8 mouse cellular contexts compared by ENCODE assay signal in genomic region chr4:70355659-70356350, GRCm38 (mm10). TPM values are rescaled to one million over a fixed set of nuclear protein-coding genes. Genes with fewer than 3 reads are reported as not detected.
DNase-seq lines count a peak whose midpoint lies in the region; ATAC-seq and TF ChIP-seq lines count a peak whose summit lies in the region.

No protein-coding gene starts in this region.

- H3K9me3 ChIP-seq in heart, embryonic 11.5 days (replicated peaks; ENCODE audit: control insufficient read depth, low read length) = no peaks in the 10 kb centered on the region

- peaks cover 18% of the 10 kb centered on the region; the same call in 1 of the 2 replicates for H3K36me3 ChIP-seq in heart, embryonic 11.5 days (ENCODE audit: control insufficient read depth, insufficient read depth, low read length)
- H3K36me3 ChIP-seq in liver, adult 2 months (ENCODE audit: control insufficient read depth, insufficient read depth, low read length) = peaks cover 8% of the 10 kb centered on the region

- no peak for TF ChIP-seq POLR2A in cortical plate, adult 2 months (IDR thresholded peaks at IDR 0.05; ENCODE audit: extremely low read depth, insufficient read depth, low read length)
- TF ChIP-seq POLR2A in liver, adult 2 months (IDR thresholded peaks at IDR 0.05; ENCODE audit: extremely low read depth, insufficient read depth, low read length) = no peak

- no peak overlapping the region for H3K4me2 ChIP-seq in heart, embryonic 11.5 days

- WGBS in heart, embryonic 11.5 days (ENCODE audit: insufficient replicate concordance) = 70% methylated on average over 9 of the region's 9 CpGs
- 62% methylated on average over 9 of the region's 9 CpGs for WGBS in liver, adult 2 months

- peak; percentile 76 for ATAC-seq in activated CD4-positive, CD25-positive, alpha-beta regulatory T cell, adult 4 months
- ATAC-seq in heart, embryonic 11.5 days (replicated peaks; ENCODE audit: insufficient number of reproducible peaks, low FRiP score, low TSS enrichment) = 0 out of 2 replicates have a peak, but pooled peaks have one; percentile 56

- H3K27ac ChIP-seq in cortical plate, adult 2 months (ENCODE audit: insufficient read depth, low read length) = no peak overlapping the region
- H3K27ac ChIP-seq in heart, embryonic 11.5 days (ENCODE audit: low read depth, low read length) = no peak overlapping the region
- no peak overlapping the region for H3K27ac ChIP-seq in liver, adult 2 months (replicated peaks; ENCODE audit: insufficient read depth, low read depth, low read length)

- no peak overlapping the region for H3K9ac ChIP-seq in heart, embryonic 11.5 days (ENCODE audit: low read depth, low read length)
- no peak overlapping the region for H3K9ac ChIP-seq in liver, adult 2 months (ENCODE audit: low read depth, low read length)

- peaks cover 2% of the 10 kb centered on the region; the same call in 1 of the 2 replicates for H3K4me1 ChIP-seq in cortical plate, adult 2 months (ENCODE audit: control insufficient read depth, insufficient read depth, low read length)
- no peaks in the 10 kb centered on the region for H3K4me1 ChIP-seq in heart, embryonic 11.5 days (ENCODE audit: control insufficient read depth, insufficient read depth, low read length)
- H3K4me1 ChIP-seq in liver, adult 2 months (ENCODE audit: control insufficient read depth, insufficient read depth, low read length) = no peaks in the 10 kb centered on the region

- TF ChIP-seq CTCF in cortical plate, adult 2 months (IDR thresholded peaks at IDR 0.05; ENCODE audit: extremely low read depth, insufficient read depth, low read length) = peak; percentile 94
- peak; percentile 77 for TF ChIP-seq CTCF in liver, adult 2 months (IDR thresholded peaks at IDR 0.05; ENCODE audit: low read depth, low read length)

- H3K79me2 ChIP-seq in liver, adult 2 months (ENCODE audit: control insufficient read depth, insufficient read depth, low read length) = no peaks in the 10 kb centered on the region

- peak; percentile 71 for DNase-seq in 416B (ENCODE audit: low read depth)
- peak; percentile 62 for DNase-seq in kidney, postnatal 10 days
- DNase-seq in liver, adult 2 months (ENCODE audit: extremely low read depth, low read depth, low spot score) = peak; percentile 31
- peak; percentile 38 for DNase-seq in neural tube, embryonic 10.5 days (ENCODE audit: extremely low spot score, low spot score)
- peak; percentile 11 to 29 for DNase-seq in thymus, adult 18-20 months

- H3K4me3 ChIP-seq in cortical plate, adult 2 months (ENCODE audit: insufficient read depth, low read length) = no peak overlapping the region
- H3K4me3 ChIP-seq in heart, embryonic 11.5 days (ENCODE audit: low read depth, low read length) = no peak overlapping the region
- no peak overlapping the region for H3K4me3 ChIP-seq in liver, adult 2 months (ENCODE audit: insufficient read depth, low read depth, low read length)

- H3K27me3 ChIP-seq in heart, embryonic 11.5 days (ENCODE audit: control insufficient read depth, insufficient read depth, low read length) = no peaks in the 10 kb centered on the region
- H3K27me3 ChIP-seq in liver, adult 2 months (ENCODE audit: control insufficient read depth, insufficient read depth, low read length) = no peaks in the 10 kb centered on the region

RNA-seq across cellular contexts. Expression of gene Cdk5rap2, which starts 54.4 kb away (rescaled TPM):
- polyA plus RNA-seq in activated CD4-positive, CD25-positive, alpha-beta regulatory T cell, adult 4 months (2017; shearing (Covaris generic)) = 10 to 100 TPM in 1 of 2 experiments, 1 to 10 TPM in 1; 5.5 to 24.3 TPM
- 6.8 and 7.8 TPM in 2 replicates for polyA plus RNA-seq in cortical plate, adult 2 months (2012; rRNA removed)
- polyA plus RNA-seq in heart, embryonic 11.5 days (2014; fragmentation: Nextera tagmentation; extraction: Ambion mirVana) = 14.8 and 16.1 TPM in 2 replicates
- 3.0 and 3.1 TPM in 2 replicates for total RNA-seq in liver, adult 2 months (2014; rRNA removed)
- 1.7 and 3.6 TPM in 2 replicates for polyA plus RNA-seq in liver, adult 2 months (2012; rRNA removed)

Comparison
In these comparisons a context has a peak if more than half of its experiments do, and no peak if none do; other contexts are left out.
1. DNase-seq: peak in every context shown above with its lines; median percentile 71 in 416B; 62 in kidney, postnatal 10 days; 38 in neural tube, embryonic 10.5 days; 31 in liver, adult 2 months; 20 in thymus, adult 18-20 months.